Mouse (Mus musculus) megakaryocyte, embryonic 14.5 days (primary cell): Measurements from ENCODE around the gene Hdac1. TPM values are rescaled to one million over a fixed set of nuclear protein-coding genes. Genes with fewer than 3 reads are reported as not detected.

ENCODE experiments used
- H3K27me3 ChIP-seq: replicated peaks from 2 replicates; pipeline ENCODE3; 2012; ENCODE audit warnings: inconsistent platforms
- H3K36me3 ChIP-seq: replicated peaks from 2 replicates; pipeline ENCODE3; 2012; ENCODE audit warnings: low read length, inconsistent platforms, mixed read lengths
- H3K4me1 ChIP-seq: 2 replicates; pipeline ENCODE4 v1.6.1; 2012; ENCODE audit warnings: inconsistent platforms
- H3K4me3 ChIP-seq: replicated peaks from 2 replicates; pipeline ENCODE3; 2012; ENCODE audit warnings: moderate library complexity, mild to moderate bottlenecking, inconsistent platforms
- H3K9me3 ChIP-seq: 2 replicates; pipeline ENCODE4 v1.6.1; 2012; ENCODE audit warnings: inconsistent platforms
- FLI1 ChIP-seq: IDR thresholded peaks from 2 replicates; pipeline ENCODE4 v1.6.1; 2012; ENCODE audit warnings: low read length, inconsistent platforms, mixed read lengths
- GATA1 ChIP-seq: IDR thresholded peaks from 3 replicates; pipeline ENCODE4 v1.6.1; 2012; ENCODE audit warnings: mixed read lengths, low read length, inconsistent platforms, borderline replicate concordance
- polyA plus RNA-seq: library from polyadenylated mRNA; stranded (reverse); fragments of >175 nt; gene quantifications from 2 replicates; pipeline ENCODE4 v1.2.3, GENCODE M21; 2012; ENCODE audit warnings: low replicate concordance; ENCODE audit not compliant: insufficient read depth

The Hdac1 gene
- polyA plus RNA-seq, 1 experiment: 38.0 TPM

GRCm38 (mm10) chr4:129502327-129502888, 40.1 kb downstream of the Hdac1 start:
- Histone ChIP-seq H3K4me1 (peaks cover 71% of the 10 kb centered on the region), H3K9me3 (no peaks in the 10 kb centered on the region), H3K4me3 (peak overlapping the region; percentile 51), H3K36me3 (no peaks in the 10 kb centered on the region), H3K27me3 (peaks cover 35% of the 10 kb centered on the region)
- TF ChIP-seq GATA1: no peak
- no peak for TF ChIP-seq FLI1

- peaks cover 86% of the 10 kb centered on the region for H3K4me1 ChIP-seq
- peaks cover 29% of the 10 kb centered on the region for H3K27me3 ChIP-seq
- TF ChIP-seq GATA1 (no peak), FLI1 (no peak)
- peak overlapping the region; percentile 94 for H3K4me3 ChIP-seq
- H3K36me3 ChIP-seq: no peaks in the 10 kb centered on the region
- H3K9me3 ChIP-seq: no peaks in the 10 kb centered on the region
Observed at GRCm38 (mm10) chr4:129500607-129501566, 41.6 kb downstream of the Hdac1 start.

- Histone ChIP-seq H3K4me3 (peak overlapping the region; percentile 94), H3K27me3 (peaks cover 23% of the 10 kb centered on the region), H3K36me3 (no peaks in the 10 kb centered on the region), H3K9me3 (no peaks in the 10 kb centered on the region), H3K4me1 (peaks cover 91% of the 10 kb centered on the region)
- TF ChIP-seq GATA1: no peak
- TF ChIP-seq FLI1: no peak
Observed at GRCm38 (mm10) chr4:129500017-129500416, 42.5 kb downstream of the Hdac1 start.

GRCm38 (mm10) chr4:129498941-129499340, 43.6 kb downstream of the Hdac1 start:
- peaks cover 23% of the 10 kb centered on the region for H3K27me3 ChIP-seq
- no peaks in the 10 kb centered on the region for H3K9me3 ChIP-seq
- no peak overlapping the region for H3K4me3 ChIP-seq
- H3K4me1 ChIP-seq: peaks cover 92% of the 10 kb centered on the region
- H3K36me3 ChIP-seq: no peaks in the 10 kb centered on the region
- TF ChIP-seq FLI1: no peak
- TF ChIP-seq GATA1: no peak

- Histone ChIP-seq H3K4me3 (peak overlapping the region; percentile 84), H3K36me3 (no peaks in the 10 kb centered on the region), H3K9me3 (no peaks in the 10 kb centered on the region), H3K4me1 (peaks cover 72% of the 10 kb centered on the region), H3K27me3 (peaks cover 29% of the 10 kb centered on the region)
- peak; percentile 16; the same call in 1 of the 2 replicates for TF ChIP-seq FLI1
- TF ChIP-seq GATA1: no peak
Observed at GRCm38 (mm10) chr4:129496631-129497030, 45.9 kb downstream of the Hdac1 start.

- TF ChIP-seq FLI1 (no peak), GATA1 (no peak)
- Histone ChIP-seq H3K4me1 (peaks cover 70% of the 10 kb centered on the region), H3K4me3 (peak overlapping the region; percentile 84), H3K9me3 (no peaks in the 10 kb centered on the region), H3K36me3 (no peaks in the 10 kb centered on the region), H3K27me3 (peaks cover 36% of the 10 kb centered on the region)
Observed at GRCm38 (mm10) chr4:129495672-129496562, 46.6 kb downstream of the Hdac1 start.

GRCm38 (mm10) chr4:129494681-129495080, 47.8 kb downstream of the Hdac1 start:
- Histone ChIP-seq H3K4me1 (peaks cover 61% of the 10 kb centered on the region), H3K9me3 (no peaks in the 10 kb centered on the region)

GRCm38 (mm10) chr4:129490972-129491880, 51.3 kb downstream of the Hdac1 start, which contains the start of the genes Tssk3 and Fam229a:
Tssk3 (minus strand) TSS chr4:129491022.
Fam229a (plus strand) TSS chr4:129491190.
- H3K4me3 ChIP-seq: peak within 1 kb of the TSS; percentile 33
- peaks cover 23% of the 10 kb centered on the region for H3K27me3 ChIP-seq
- no peaks in the 10 kb centered on the region for H3K9me3 ChIP-seq

More at GRCm38 (mm10) chr4:129494681-129495080, 47.8 kb downstream of the Hdac1 start:
- peaks cover 34% of the 10 kb centered on the region for H3K27me3 ChIP-seq
- no peak overlapping the region for H3K4me3 ChIP-seq
- peaks cover 1% of the 10 kb centered on the region for H3K36me3 ChIP-seq
- TF ChIP-seq GATA1: no peak
- no peak for TF ChIP-seq FLI1

More at GRCm38 (mm10) chr4:129490972-129491880, 51.3 kb downstream of the Hdac1 start, which contains the start of the genes Tssk3 and Fam229a:
- H3K4me1 ChIP-seq: peaks cover 29% of the 10 kb centered on the region
- TF ChIP-seq GATA1 (no peak), FLI1 (no peak)
- H3K36me3 ChIP-seq: peaks cover 35% of the 10 kb centered on the region
